Comparison of ENCODE assay signal across 8 mouse cellular contexts in the genomic region with DNA sequence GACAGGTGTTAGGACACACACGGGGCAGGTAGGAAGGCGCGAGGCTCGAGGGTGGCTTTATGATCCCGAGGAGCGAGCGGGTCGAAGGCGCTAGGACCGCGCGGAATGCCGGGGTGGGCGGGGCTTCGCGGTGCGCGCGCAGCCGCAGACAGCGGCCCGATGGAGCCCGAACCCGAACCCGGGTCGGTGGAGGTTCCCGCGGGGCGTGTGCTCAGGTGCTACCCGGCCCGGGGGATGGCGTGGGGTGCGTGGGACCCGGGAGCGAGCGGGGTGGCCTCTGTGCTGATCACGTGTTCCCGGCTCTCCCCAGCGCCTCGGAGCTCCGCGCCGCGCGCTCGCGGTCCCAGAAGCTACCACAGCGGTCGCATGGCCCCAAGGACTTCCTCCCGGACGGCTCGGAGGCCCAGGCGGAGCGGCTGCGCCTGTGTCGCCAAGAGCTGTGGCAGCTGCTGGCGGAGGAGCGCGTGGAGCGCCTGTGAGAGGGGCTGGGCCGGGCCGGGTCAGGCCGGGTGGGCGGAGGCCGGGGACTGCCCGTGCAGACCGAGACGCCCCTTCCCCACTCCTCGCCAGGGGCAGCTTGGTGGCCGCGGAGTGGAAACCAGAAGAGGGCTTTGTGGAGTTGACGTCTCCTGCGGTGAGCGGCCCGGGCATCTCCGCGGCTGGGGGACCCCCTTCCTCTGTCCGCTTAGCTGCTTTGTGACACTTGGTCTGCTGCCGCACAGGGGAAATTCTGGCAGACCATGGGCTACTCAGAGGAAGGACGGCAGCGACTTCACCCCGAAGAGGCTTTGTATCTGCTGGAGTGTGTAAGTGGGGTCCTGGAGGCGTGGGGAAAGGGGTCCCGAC. TPM values are rescaled to one million over a fixed set of nuclear protein-coding genes. Genes with fewer than 3 reads are reported as not detected.
DNase-seq lines count a peak whose midpoint lies in the region; ATAC-seq lines count a peak whose summit lies in the region.

A gene (plus strand): TSS at position 120 of the 846 bp plus-strand sequence.

- peaks cover 54% of the 10 kb centered on the region for H3K4me1 ChIP-seq in hindbrain, embryonic 13.5 days (replicated peaks)

- WGBS in hindbrain, embryonic 13.5 days, result under 1% methylated on average over 67 of the region's 84 CpGs

- peaks cover 31% of the 10 kb centered on the region for H3K36me3 ChIP-seq in hindbrain, embryonic 13.5 days

- H3K27me3 ChIP-seq in hindbrain, embryonic 13.5 days, result no peaks in the 10 kb centered on the region

- H3K9me3 ChIP-seq in hindbrain, embryonic 13.5 days, result no peaks in the 10 kb centered on the region

- ATAC-seq in hindbrain, embryonic 13.5 days (ENCODE audit: low FRiP score), result peak; percentile 53

- H3K4me3 ChIP-seq in hindbrain, embryonic 13.5 days, result peak within 1 kb of the TSS; percentile 91

- peak within 1 kb of the TSS; percentile 66 for H3K27ac ChIP-seq in hindbrain, embryonic 13.5 days

- H3K9ac ChIP-seq in hindbrain, embryonic 13.5 days, result peak within 1 kb of the TSS; percentile 93

- H3K4me2 ChIP-seq in hindbrain, embryonic 13.5 days, result peak within 1 kb of the TSS; percentile 92

- DNase-seq in NIH3T3 (ENCODE audit: low read depth), result peak; percentile 88
- peak; percentile 88 for DNase-seq in cerebellum, adult 9-11 months
- peak; percentile 76 to 79 for DNase-seq in frontal cortex, postnatal 25 days (ENCODE audit: low spot score in 2 of 2)
- peak; percentile 48 for DNase-seq in left cerebral cortex, adult 11 months (ENCODE audit: low spot score)
- DNase-seq in lung, postnatal 4 days, result peak; percentile 89 to 91
- peak; percentile 85 for DNase-seq in retina, postnatal 1 day
- DNase-seq in urinary bladder, adult 18-20 months (ENCODE audit: low spot score in 2 of 2), result peak; percentile 80 to 87

RNA-seq across cellular contexts. Expression of the gene that starts here (rescaled TPM):
- polyA plus RNA-seq in hindbrain, embryonic 13.5 days (2015; fragmentation: Nextera tagmentation; extraction: Ambion mirVana), result 24.5 and 25.4 TPM in 2 replicates

Comparison
In these comparisons a context has a peak if more than half of its experiments do, and no peak if none do; other contexts are left out.
1. Peak in every context shown above with its lines: DNase-seq, ATAC-seq, H3K4me3 ChIP-seq and H3K27ac ChIP-seq.